Mouse (Mus musculus): Measurements from ENCODE around the gene Tbxa2r.

GRCm38 (mm10) chr10:81314201-81314600 is 14.3 kb upstream of the Tbxa2r start:
- TF ChIP-seq CTCF (IDR thresholded peaks at IDR 0.05; ENCODE audit: extremely low read depth, insufficient read depth, insufficient read length, insufficient replicate concordance) (no peak), POLR2A (IDR thresholded peaks at IDR 0.05; ENCODE audit: low read depth, low read length) (no peak)

Data from spleen, adult 2 months (tissue).